Mouse (Mus musculus): ENCODE data around the gene Ccdc169. TPM values are rescaled to one million over a fixed set of nuclear protein-coding genes. Genes with fewer than 3 reads are reported as not detected.
A peak's percentile ranks its signal among the peaks of the same experiment; 100 is the strongest.

Gene Ccdc169
- polyA plus RNA-seq, 1 experiment from 2014 or later = 0.09 TPM

GRCm38 (mm10) chr3:55161144-55161543 is 24.0 kb downstream of the Ccdc169 start:
- Histone ChIP-seq H3K4me3 (ENCODE audit: low read depth, low read length) (no peak overlapping the region), H3K27me3 (replicated peaks; ENCODE audit: control insufficient read depth, insufficient read depth, low read length) (no peaks in the 10 kb centered on the region), H3K4me2 (replicated peaks; ENCODE audit: low read depth) (no peak overlapping the region), H3K9me3 (ENCODE audit: control insufficient read depth) (no peaks in the 10 kb centered on the region), H3K4me1 (replicated peaks; ENCODE audit: control insufficient read depth, insufficient read depth, low read length) (no peaks in the 10 kb centered on the region), H3K36me3 (ENCODE audit: control insufficient read depth, insufficient read depth) (no peaks in the 10 kb centered on the region), H3K9ac (ENCODE audit: low read depth, low read length) (no peak overlapping the region), H3K27ac (ENCODE audit: low read depth, low read length) (no peak overlapping the region)
- WGBS = 71% methylated on average over 7 of the region's 7 CpGs
- TF ChIP-seq CTCF (IDR thresholded peaks at IDR 0.05; ENCODE audit: low read depth) = no peak
- ATAC-seq = no peak

GRCm38 (mm10) chr3:55163510-55163909 is 26.4 kb downstream of the Ccdc169 start:
- Histone ChIP-seq H3K9ac (ENCODE audit: low read depth, low read length) (no peak overlapping the region), H3K4me2 (replicated peaks; ENCODE audit: low read depth) (no peak overlapping the region), H3K4me1 (replicated peaks; ENCODE audit: control insufficient read depth, insufficient read depth, low read length) (no peaks in the 10 kb centered on the region), H3K9me3 (ENCODE audit: control insufficient read depth) (no peaks in the 10 kb centered on the region), H3K4me3 (ENCODE audit: low read depth, low read length) (no peak overlapping the region), H3K27ac (ENCODE audit: low read depth, low read length) (no peak overlapping the region), H3K36me3 (ENCODE audit: control insufficient read depth, insufficient read depth) (no peaks in the 10 kb centered on the region), H3K27me3 (replicated peaks; ENCODE audit: control insufficient read depth, insufficient read depth, low read length) (no peaks in the 10 kb centered on the region)
- WGBS = 71% methylated on average over 4 of the region's 4 CpGs
- no peak for TF ChIP-seq CTCF (IDR thresholded peaks at IDR 0.05; ENCODE audit: low read depth)
- ATAC-seq = no peak

GRCm38 (mm10) chr3:55172478-55172877 is 35.3 kb downstream of the Ccdc169 start:
- no peak for ATAC-seq
- H3K9me3 ChIP-seq (ENCODE audit: control insufficient read depth) = no peaks in the 10 kb centered on the region
- 62% methylated on average over 3 of the region's 3 CpGs for WGBS
- H3K27ac ChIP-seq (ENCODE audit: low read depth, low read length) = no peak overlapping the region
- H3K4me1 ChIP-seq (replicated peaks; ENCODE audit: control insufficient read depth, insufficient read depth, low read length) = no peaks in the 10 kb centered on the region
- H3K4me3 ChIP-seq (ENCODE audit: low read depth, low read length) = no peak overlapping the region
- H3K4me2 ChIP-seq (replicated peaks; ENCODE audit: low read depth) = no peak overlapping the region
- TF ChIP-seq CTCF (IDR thresholded peaks at IDR 0.05; ENCODE audit: low read depth) = peak; percentile 24; the same call in 1 of the 2 replicates
- H3K27me3 ChIP-seq (replicated peaks; ENCODE audit: control insufficient read depth, insufficient read depth, low read length) = no peaks in the 10 kb centered on the region
- no peaks in the 10 kb centered on the region for H3K36me3 ChIP-seq (ENCODE audit: control insufficient read depth, insufficient read depth)
- no peak overlapping the region for H3K9ac ChIP-seq (ENCODE audit: low read depth, low read length)

GRCm38 (mm10) chr3:55177271-55177670 is 40.1 kb downstream of the Ccdc169 start:
- no peak for ATAC-seq
- Histone ChIP-seq H3K4me1 (replicated peaks; ENCODE audit: control insufficient read depth, insufficient read depth, low read length) (no peaks in the 10 kb centered on the region), H3K4me3 (ENCODE audit: low read depth, low read length) (no peak overlapping the region), H3K9ac (ENCODE audit: low read depth, low read length) (no peak overlapping the region), H3K27me3 (replicated peaks; ENCODE audit: control insufficient read depth, insufficient read depth, low read length) (no peaks in the 10 kb centered on the region), H3K9me3 (ENCODE audit: control insufficient read depth) (no peaks in the 10 kb centered on the region), H3K27ac (ENCODE audit: low read depth, low read length) (no peak overlapping the region), H3K4me2 (replicated peaks; ENCODE audit: low read depth) (no peak overlapping the region), H3K36me3 (ENCODE audit: control insufficient read depth, insufficient read depth) (no peaks in the 10 kb centered on the region)
- 47% methylated on average over 6 of the region's 6 CpGs for WGBS
- no peak for TF ChIP-seq CTCF (IDR thresholded peaks at IDR 0.05; ENCODE audit: low read depth)

- no peaks in the 10 kb centered on the region for H3K4me1 ChIP-seq (replicated peaks; ENCODE audit: control insufficient read depth, insufficient read depth, low read length)
- no peak for TF ChIP-seq CTCF (IDR thresholded peaks at IDR 0.05; ENCODE audit: low read depth)
- no peak within 1 kb of the TSS for H3K9ac ChIP-seq (ENCODE audit: low read depth, low read length)
- no peaks in the 10 kb centered on the region for H3K36me3 ChIP-seq (ENCODE audit: control insufficient read depth, insufficient read depth)
- H3K9me3 ChIP-seq (ENCODE audit: control insufficient read depth) = no peaks in the 10 kb centered on the region
- no peak within 1 kb of the TSS for H3K27ac ChIP-seq (ENCODE audit: low read depth, low read length)
- H3K4me3 ChIP-seq (ENCODE audit: low read depth, low read length) = no peak within 1 kb of the TSS
- no peak for ATAC-seq
- H3K4me2 ChIP-seq (replicated peaks; ENCODE audit: low read depth) = no peak within 1 kb of the TSS
- no peaks in the 10 kb centered on the region for H3K27me3 ChIP-seq (replicated peaks; ENCODE audit: control insufficient read depth, insufficient read depth, low read length)
- WGBS = 93% methylated on average over 22 of the region's 22 CpGs
Observed at GRCm38 (mm10) chr3:55181766-55182165, 44.6 kb downstream of the Ccdc169 start, which contains the start of gene Sohlh2. TSS of gene Sohlh2 (plus strand) at chr3:55182028.

DNA sequence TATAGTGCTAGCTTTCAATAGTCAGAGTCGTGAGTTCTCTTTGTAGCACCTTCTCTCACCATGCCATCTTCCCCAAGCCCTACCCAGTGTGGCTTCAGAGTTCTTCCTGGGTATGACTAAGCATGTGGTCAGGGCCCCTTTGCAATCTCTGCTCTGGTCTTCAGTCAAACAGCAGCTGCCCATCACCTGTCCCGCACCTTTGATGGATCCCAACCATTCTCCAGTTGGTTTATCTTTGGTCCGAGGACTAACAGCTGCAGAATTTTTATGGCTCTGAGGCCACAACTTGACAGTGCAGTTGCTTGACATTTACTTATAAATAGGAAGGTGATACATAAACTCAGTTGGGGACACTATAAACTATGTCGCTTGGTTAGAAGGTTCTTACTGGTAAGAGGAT is 54.5 kb downstream of the Ccdc169 start:
- no peak for ATAC-seq
- no peaks in the 10 kb centered on the region for H3K4me1 ChIP-seq (replicated peaks; ENCODE audit: control insufficient read depth, insufficient read depth, low read length)
- TF ChIP-seq CTCF (IDR thresholded peaks at IDR 0.05; ENCODE audit: low read depth) = no peak
- no peak overlapping the region for H3K9ac ChIP-seq (ENCODE audit: low read depth, low read length)
- H3K4me2 ChIP-seq (replicated peaks; ENCODE audit: low read depth) = no peak overlapping the region
- no peaks in the 10 kb centered on the region for H3K9me3 ChIP-seq (ENCODE audit: control insufficient read depth)
- no peak overlapping the region for H3K4me3 ChIP-seq (ENCODE audit: low read depth, low read length)
- no peak overlapping the region for H3K27ac ChIP-seq (ENCODE audit: low read depth, low read length)
- H3K27me3 ChIP-seq (replicated peaks; ENCODE audit: control insufficient read depth, insufficient read depth, low read length) = no peaks in the 10 kb centered on the region
- no peaks in the 10 kb centered on the region for H3K36me3 ChIP-seq (ENCODE audit: control insufficient read depth, insufficient read depth)
- WGBS = 59% methylated on average over 4 of the region's 4 CpGs

DNA sequence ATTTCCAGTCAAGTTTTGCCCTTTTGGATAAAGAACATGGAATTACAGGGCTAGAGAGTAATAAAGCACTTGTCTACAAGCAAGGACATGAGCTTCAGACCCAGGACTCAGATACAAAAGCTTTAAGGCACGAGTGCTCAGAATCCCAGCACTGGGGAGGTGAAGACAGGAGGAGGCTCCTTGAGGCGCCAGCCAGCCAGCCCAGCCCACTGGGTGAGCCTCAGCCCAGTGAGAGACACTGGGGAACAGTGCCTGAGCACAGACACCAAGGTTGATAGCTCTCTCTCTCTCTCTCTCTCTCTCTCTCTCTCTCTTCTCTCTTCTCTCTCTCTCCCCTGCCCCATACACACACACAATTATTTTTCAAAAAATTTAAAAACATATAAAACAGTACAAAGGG is 56.2 kb downstream of the Ccdc169 start:
- ATAC-seq = no peak
- no peak for TF ChIP-seq CTCF (IDR thresholded peaks at IDR 0.05; ENCODE audit: low read depth)

More for the DNA sequence above, 56.2 kb downstream of the Ccdc169 start:
- 44% methylated on average over 2 of the region's 2 CpGs for WGBS
- Histone ChIP-seq H3K4me1 (replicated peaks; ENCODE audit: control insufficient read depth, insufficient read depth, low read length) (no peaks in the 10 kb centered on the region), H3K9me3 (ENCODE audit: control insufficient read depth) (no peaks in the 10 kb centered on the region), H3K9ac (ENCODE audit: low read depth, low read length) (no peak overlapping the region), H3K4me3 (ENCODE audit: low read depth, low read length) (no peak overlapping the region), H3K36me3 (ENCODE audit: control insufficient read depth, insufficient read depth) (no peaks in the 10 kb centered on the region), H3K27me3 (replicated peaks; ENCODE audit: control insufficient read depth, insufficient read depth, low read length) (no peaks in the 10 kb centered on the region), H3K27ac (ENCODE audit: low read depth, low read length) (no peak overlapping the region), H3K4me2 (replicated peaks; ENCODE audit: low read depth) (no peak overlapping the region)

Measured in intestine, postnatal 0 days (tissue).